Mouse (Mus musculus) CH12F3 (cell line): ENCODE results near the gene Fgfr2.

Experiments used
- in situ Hi-C: fragments of 300-500 bp; cut with MboI; formaldehyde crosslinking; loops from 2 replicates; pipeline ENCODE4 v1.14.3; 2020; ENCODE audit warnings: low sequenced_read_pairs

The Fgfr2 gene

DNA sequence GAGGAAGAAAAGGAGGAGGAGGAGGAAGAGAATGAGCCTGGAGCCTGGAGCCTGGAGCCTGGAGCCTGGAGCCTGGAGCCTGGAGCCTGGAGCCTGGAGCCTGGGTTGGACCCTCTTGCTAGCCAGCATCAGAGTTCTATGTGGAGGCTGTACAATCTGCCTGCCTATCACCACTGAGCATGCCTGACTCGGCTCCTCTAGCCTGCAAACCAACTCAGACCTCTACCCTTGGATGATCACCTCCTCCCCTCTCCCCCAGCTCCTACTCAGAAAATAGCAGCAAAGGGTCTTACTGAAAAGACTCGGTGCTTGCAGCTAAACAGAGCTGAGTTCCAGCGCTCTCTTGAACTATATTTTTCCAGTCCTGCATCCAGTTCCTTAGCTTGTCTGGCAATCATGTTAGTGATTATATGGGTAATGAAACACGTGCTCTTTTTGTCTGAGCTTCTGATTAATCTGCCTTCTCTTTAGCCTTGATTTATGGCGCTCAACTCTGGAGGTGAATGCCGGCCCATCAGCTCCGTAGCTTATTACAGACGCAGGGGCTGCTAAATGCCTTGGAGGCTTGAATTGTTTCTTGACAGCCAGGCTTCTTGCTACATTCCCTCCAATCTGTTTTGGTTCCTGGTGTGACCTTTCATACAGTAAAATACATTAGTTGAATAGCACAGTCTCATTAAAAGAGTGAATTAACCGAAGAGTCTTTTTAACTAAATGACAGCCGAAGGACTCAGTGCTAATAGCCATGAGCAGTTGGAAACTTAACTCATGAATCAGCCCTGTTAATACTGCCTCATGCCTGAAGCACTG, 1345.5 kb downstream of the Fgfr2 start:
- in situ Hi-C loops = no loop called here

DNA sequence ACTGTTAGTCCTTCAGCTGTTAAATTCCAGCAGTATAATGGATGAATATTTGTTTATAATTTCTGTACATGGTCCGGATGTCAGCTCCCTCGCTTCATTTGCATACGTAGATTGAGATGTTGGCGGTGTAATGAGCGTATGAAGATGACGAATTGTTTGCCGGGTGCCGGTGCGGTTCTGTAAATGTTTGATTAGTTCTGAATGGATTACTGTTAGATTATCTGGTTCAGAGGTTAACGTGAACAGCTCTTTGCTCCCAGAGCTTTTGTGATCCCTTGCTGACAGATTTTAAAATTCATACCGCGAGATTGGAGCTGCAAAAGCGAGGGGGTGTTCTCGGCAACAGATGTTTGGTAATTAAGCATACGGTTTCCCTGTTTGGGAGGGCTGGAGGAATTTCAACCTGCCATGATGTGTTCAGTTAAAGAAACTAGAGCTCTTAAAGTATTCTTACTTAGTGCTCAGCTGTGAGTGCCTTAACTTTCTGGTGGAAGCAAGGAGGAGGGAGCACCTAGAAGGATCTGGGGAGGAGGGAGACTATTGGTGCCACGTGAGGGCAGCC, 1346.9 kb downstream of the Fgfr2 start:
- in situ Hi-C loops = no loop called here

DNA sequence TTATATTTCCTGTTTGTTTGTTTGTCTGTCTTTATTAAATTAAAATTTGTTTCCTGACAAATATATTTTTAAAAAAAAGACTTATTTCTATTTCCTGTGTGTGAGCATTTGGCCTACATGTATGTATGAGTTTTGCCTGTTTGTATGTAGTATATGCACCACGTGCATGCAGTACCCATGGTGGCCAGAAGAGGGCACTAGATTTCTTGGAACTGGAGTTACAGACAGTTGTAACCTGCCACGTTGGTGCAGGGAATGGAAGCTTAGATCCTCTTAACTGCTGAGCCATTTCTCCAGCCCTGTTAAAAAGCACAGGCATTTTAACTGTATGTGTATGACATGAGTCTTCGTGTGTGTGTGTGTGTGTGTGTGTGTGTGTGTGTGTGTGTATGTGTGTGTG, 1365.2 kb downstream of the Fgfr2 start:
- in situ Hi-C loops = no loop called here

DNA sequence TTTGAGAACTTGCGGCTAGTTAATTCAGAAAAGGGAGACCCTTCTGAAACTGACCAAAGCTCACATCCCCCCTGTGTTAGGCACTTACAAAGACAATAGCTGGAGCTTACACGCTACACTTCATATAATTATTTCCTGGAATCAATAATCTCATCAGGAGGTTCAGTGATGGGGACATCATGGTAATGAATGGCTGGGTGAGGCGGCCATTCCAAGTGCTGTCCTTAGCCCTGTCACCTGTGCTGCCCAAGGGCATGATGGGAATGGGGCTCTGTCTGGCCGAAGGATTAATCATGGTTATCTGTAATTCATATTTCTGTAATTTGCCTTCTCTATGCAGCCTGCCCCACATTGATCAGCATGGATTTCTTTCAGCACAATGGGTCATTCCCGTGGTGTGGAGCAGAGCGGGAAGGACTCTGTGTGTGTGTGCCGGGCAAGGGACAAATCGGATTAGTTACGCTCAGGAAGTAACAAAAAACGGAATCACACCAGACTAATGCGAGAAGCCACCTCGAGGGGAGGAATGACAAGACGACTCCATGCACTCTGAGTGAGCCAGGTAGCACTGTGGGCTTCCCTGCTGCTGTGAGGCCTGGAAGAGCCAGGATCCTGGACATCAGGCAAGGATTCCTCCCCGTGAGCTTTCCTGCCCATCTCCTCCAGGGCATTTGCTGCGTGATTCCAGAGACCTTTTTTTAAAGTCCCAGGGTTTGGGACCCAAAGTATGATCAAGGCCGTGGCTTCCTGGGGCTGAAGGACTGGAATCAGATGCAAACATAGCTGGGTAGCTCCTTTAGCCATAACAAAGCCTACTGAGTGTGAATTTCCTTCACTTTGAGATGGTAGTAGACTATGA, 1375.8 kb downstream of the Fgfr2 start:
- in situ Hi-C loops = no loop called here

DNA sequence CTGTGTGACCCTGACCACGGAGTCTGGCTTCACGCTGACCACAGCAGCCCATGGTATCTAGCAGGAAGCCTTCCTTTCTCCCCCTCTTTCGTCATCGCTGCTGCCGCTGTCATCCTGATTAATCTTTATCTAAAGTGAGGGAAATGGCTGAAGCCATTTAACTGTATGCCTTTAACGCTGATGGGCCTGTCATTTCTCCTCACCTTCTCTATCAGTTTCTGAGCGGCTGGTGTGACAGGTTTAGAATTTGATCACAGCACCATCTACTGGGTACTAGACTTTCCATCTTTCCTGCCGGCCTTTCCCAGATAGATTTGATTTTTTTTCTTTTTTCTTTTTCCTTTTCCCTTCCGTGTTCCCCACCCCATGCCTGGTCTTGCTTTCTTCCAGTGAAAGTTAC, 1376.4 kb downstream of the Fgfr2 start:
- in situ Hi-C loops = no loop called here

DNA sequence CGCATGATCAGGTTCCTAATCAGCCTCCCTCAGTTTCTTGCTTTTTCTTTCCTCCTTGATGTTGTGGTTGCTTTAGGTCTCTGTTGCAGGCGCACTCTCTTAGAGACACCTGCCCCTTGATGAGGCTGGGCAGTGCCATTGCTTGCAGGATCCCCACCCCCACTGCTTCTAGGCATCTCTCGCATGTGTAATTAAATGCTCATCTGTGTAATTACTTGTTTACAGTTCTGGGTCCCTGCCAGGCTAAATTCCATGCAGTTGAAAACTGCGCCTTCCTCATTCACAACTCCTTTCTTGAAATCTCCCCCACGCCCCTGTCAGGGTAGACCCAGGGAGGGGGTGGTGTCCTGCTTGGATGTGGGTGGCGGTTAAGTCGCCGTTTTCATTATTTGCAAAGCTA, 1380.0 kb downstream of the Fgfr2 start:
- in situ Hi-C loops = no loop called here

DNA sequence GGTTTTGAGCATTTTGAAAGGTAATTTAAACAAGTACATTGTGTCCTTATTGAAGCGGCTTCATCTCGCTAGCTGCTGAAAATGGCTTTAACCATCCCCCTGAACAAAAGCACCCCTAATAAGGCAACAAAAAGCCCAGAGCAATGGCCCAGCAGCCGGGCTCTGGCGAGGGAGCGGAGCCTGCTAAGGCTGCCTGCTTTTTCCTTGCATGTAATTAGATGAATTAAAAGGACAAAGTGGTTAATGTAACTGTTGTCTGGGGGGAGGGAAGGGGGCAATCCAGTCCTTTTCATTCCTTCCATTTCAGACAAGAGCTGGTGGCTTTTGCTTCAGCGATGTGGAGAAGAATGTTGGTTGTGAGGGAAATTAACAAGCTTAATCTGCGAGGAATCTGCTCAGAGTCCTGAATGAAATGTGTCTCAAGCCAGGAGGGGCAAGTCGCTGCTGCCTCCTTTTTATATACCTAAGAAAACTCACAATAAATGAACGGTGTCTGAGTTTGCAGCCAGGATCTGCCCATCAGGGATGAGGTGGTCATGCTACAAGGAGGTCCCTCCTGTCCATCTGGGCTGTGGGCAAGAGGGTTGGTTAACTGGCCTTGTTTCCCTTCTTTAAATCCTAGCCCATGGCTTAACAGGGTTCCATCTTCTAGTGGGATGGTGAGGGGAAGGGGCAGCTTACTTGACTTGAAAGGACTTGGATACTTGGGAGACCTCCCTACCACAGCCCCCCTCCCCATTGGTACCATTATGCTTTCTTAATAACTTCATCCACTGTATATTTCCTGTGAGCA, 1400.2 kb downstream of the Fgfr2 start:
- in situ Hi-C loops = no loop called here

DNA sequence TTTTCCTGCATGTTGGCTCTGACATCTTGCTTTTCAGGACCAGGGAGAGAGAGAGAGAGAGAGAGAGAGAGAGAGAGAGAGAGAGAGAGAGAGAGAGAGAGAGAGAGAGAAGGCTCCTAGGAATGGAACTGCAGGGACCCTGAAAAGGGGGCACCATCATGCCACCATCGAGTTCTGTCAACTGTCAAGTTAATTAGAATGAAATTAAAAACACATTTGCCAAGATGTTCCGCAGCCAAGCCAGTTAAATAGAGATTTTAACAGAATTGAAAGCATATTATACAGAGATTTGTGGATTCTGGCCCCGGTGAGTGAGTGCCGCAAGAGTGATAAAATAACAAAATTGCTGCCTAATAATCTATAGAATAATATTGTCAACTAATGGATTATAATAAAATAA, 1400.8 kb downstream of the Fgfr2 start:
- in situ Hi-C loops = no loop called here

DNA sequence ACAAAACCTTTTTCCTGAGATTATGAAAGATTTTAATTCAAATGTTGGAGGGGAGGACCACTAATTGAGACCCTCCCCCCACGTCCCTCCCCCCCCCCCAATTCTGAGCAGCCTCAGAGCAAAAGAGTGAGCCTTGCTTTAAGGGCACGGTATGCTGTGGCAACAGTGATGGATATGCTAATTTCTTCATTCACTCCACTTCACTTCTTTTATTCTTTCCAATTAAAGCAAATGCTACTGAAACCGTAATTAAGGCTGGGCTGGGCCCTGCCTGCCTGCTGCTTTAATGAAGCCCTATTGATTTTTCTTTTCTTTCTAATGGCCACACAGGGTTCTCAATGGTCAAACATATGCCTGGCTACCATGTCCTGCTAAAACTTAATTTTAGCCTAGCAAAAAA, 1404.9 kb downstream of the Fgfr2 start:
- in situ Hi-C loops = no loop called here

DNA sequence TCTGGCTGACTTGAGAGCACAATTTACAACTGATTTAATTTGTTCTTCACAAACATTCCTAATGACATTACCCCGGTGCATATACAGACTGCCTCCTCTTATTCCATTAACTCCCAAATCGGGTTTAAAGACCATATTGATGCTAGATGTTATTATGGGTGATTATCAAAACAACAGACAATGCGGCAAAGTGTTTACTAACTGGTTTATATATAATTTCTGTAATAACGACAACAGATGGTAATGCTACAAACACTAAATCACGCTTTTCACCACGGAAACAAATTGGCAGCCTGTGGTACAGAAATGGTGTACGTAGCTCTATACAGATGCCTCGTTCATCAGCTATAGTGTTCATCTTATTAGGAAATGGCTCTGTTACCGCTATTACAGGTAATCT, 1410.1 kb downstream of the Fgfr2 start:
- in situ Hi-C loops = no loop called here

DNA sequence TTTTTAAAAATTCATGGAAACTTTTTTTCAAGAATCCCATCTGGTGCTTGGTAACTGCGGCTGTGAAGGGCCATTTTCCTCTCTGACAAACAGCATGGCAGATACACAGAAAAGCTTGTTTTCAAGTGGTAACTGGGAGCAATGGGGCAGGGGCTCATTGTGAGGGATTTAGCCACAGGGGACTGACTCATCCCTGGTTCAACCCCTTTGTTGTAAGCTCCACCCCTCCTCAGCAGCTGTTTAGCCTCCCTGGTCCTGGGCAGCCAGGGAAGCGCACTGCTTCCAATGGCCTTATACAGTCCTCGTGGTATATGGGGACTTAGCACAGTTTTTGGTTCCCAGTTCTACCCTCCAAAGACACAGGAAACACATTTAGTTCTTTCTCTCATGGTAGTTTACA, 1426.3 kb downstream of the Fgfr2 start:
- in situ Hi-C loops = no loop called here

DNA sequence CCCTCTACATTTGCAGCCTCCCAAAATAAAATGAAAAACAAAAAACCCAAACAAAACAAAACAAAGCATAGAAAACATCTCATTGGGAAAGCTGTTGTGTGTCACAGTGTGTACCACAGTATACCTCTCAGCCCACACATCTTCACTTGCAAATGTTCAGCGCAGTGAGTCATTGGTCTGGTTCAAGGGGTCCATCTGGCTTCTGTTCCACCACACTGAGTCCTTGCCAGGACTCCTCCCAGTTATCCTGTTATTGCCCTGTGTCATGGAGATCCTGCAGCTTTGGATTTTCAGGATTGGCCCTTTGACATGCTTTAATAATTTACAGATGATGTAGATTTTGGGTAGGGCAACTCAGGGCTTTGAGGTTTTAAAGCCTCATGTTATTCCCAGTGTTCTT, 1435.8 kb downstream of the Fgfr2 start:
- in situ Hi-C loops = no loop called here

DNA sequence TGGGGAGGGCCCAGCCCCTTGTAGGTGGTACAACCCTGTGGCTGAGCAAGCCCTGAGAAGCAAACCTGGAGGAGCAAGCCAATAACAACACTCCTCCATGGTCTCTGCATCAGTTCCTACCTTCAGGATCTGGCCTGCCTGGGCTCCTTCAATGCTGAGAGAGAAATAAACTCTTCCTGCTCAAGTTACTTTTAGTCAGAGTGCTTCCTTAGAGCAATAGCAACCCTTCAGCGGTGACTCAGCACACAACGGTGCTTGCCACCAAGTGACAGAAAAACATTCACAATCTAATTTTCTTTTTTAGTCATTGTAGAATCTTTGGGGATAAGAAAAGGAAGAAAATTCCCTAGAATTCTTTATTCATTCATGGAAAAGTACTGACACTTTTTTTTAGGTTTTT, 1446.0 kb downstream of the Fgfr2 start:
- in situ Hi-C loops = no loop called here

DNA sequence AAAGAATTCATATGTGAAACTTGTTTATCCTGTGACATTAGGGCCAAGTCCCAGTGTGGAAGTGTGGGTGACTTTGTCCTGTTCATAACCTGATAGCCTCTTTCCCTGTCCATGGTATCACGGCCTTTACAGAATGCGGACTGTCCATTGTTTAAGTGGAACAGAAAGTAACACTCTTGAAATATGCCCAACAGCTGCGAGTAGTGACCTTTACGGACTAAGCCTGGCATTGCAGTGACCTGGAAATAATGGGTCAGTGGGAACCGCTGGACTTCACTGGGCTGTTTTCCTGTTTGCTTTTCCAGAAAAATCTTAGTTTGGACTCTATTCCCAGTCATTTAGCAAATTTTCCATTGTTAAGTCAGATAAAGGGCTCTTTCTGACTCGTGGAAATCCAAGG, 1452.6 kb downstream of the Fgfr2 start:
- in situ Hi-C loops = no loop called here

DNA sequence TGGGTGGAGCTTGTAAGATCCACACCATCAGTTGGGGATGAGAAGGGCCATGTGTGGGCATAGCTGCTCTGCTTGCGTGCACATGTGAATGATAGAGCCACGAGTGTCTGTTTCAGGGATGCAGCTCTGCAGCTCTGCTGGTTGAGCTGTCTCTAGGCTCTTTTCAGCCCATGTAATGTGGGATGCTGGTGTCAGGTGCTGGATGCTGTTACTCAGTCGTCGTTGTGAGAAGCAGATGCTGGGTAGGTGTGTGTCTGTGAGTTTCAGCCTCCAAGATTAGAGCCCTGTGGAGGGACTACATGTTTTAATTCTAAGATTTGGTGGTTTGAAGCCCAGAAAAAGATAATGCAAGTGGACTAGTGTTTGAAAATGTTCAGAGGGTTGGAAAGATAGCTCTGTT, 1453.8 kb downstream of the Fgfr2 start:
- in situ Hi-C loops = no loop called here

DNA sequence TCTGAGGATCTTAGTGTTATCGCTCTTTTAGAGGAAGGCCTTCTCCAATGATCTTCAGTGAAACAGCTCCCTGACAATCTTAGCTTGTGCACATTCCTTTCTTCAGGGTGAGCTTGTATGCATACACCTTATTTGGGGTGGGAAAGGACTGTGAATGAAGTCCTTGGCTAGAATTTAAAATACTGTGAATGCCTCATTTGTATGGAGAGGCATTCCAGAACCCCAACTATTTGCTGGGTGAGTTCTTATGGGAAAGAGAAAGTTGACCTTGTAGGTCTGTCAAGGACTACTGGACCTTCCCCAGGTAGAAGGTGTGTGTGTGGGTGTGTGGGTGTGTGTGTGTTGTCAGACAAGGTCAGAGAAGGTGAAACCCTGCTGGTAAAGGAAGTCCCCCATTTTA, 1462.4 kb downstream of the Fgfr2 start:
- in situ Hi-C loops = no loop called here

DNA sequence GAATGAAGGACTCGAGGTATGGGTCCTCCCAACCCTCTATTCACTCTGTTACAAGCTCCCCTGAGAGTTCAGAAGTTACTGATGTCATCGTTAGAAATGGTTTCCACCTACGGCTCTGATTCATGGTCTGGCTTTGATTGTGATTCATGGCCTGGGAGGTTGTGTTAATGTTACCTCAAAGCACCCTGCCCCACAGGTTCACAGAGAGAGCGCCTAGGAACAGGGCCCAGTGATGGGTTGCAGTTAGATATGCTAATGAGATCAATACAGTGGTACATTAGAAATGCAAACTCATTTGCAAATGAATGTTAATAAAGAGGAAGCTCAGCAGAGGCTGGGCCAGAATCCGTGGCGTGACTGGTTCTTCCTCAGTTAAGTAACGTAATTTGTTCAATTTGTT, 1467.1 kb downstream of the Fgfr2 start:
- in situ Hi-C loops = no loop called here

DNA sequence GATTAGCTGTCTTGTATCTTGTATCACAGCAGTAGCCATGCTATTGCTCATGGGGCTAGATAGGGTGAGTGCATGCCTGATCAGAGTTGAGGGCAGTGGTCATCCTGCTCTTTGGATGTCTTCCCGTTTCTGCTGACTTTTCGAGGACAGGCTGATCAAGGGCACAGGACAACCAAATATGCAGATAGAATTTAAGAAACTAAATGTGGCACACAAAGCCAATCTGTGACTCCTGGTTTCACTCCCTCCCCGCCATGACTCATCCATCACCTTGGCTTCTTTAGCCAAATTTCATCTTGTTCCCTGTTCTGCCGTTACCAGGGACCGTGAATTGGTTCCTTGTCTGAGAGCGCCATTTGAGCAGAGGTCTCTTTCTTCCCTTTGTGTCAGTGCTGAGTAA, 1469.7 kb downstream of the Fgfr2 start:
- in situ Hi-C loops = no loop called here

DNA sequence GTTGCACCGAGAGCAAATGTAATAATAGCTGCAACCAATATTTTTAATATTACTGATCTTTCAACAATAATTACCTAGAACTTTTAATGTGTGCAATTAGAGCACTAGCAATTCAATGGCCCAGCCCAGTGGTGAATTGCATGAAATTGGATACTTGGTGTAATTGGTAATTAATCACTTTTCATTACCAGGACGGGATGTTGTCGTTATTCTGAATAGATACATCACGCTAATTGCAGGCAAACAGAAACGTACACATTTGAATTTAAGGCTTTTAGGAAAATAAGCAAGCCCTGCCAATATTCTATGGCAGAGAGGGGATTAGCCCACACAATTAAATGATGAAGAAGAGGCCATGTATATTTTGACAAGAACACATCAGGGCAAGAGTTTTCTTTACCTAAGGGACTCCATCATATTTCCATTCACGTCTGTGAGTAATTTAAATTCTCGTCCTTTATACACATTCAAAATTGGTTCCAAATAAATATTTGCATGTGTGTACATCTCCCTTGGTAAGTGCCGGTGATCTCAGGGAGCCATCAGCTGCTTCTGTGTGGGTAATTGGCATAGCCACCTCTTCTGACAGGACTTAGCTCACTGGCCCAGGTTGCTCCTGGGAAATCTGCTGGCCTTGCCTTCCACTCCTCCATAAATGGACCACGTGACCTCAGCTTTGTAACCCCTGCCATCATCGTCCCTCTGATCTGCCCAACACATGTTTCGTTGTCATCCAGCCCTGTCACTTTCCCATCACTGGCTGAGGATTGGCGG, 1471.0 kb downstream of the Fgfr2 start:
- in situ Hi-C loops = no loop called here

DNA sequence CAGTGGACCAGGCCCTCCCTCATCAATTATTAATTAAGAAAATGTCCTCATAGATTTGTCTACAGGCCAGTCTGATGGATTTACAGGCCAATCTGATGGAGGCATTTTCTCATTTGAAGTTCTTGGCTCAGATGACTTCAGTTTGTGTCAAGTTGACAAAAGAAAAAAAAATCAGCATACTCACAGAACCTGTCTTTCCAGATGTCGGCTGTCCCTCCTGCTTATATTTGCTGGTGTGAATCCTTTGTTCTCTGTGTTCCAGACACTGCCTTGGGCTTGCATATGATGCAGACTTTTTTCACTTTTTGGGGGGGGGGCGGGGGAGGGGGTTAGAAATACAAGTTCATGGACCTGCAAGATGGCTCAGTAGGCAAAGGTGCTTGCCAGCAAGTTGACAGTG, 1472.9 kb downstream of the Fgfr2 start:
- in situ Hi-C loops = no loop called here
